ENCODE assay signal across 17 mouse cellular contexts in genomic region chr15:24648938-24649337, GRCm38 (mm10).
DNase-seq lines count a peak whose midpoint lies in the region; ATAC-seq and TF ChIP-seq lines count a peak whose summit lies in the region.
"Had no signal": no experiment of that assay in that cellular context is flagged by ENCODE, and none has a peak within 500 bp of the region (broad histone marks: within the 10 kb centered on the region; RNA-seq: fewer than 3 reads in every experiment).

No protein-coding gene starts in this region.

- intact Hi-C loops in left cerebral cortex, postnatal 36 days (cut with DNase I) = loop anchor here (2.0 kb wide), 1 partner anchor 766 kb away; no protein-coding TSS in a partner anchor

- H3K27ac ChIP-seq in cortical plate, adult 2 months (ENCODE audit: insufficient read depth, low read length) = no peak overlapping the region
- H3K27ac ChIP-seq: kidney, embryonic 15.5 days; limb, embryonic 10.5 days; liver, embryonic 12.5 days; lung, embryonic 15.5 days had no signal

- TF ChIP-seq POLR2A in cortical plate, adult 2 months (IDR thresholded peaks at IDR 0.05; ENCODE audit: extremely low read depth, insufficient read depth, low read length) = no peak

- no peak for DNase-seq in frontal cortex, postnatal 10 days (ENCODE audit: low spot score in 2 of 2)
- DNase-seq in left cerebral cortex, adult 11 months (ENCODE audit: low spot score) = peak; percentile 42
- DNase-seq in left cerebral cortex, postnatal 36 days (ENCODE audit: low spot score in 2 of 2) = no peak
- peak; percentile 15 for DNase-seq in retina, embryonic 14.5 days (ENCODE audit: low spot score)
- no peak for DNase-seq in thymus, postnatal 0 days (ENCODE audit: low spot score)
- DNase-seq in adrenal gland, adult (ENCODE audit: inconsistent age in 2 of 2, low spot score in 1 of 2) = no peak
- DNase-seq: adrenal gland, adult 2 months; cerebellum, adult 9-11 months; embryo, embryonic 11 days; heart, adult 18-20 months; thymus, adult 2 months had no signal

- ATAC-seq in frontal cortex, adult (ENCODE audit: low TSS enrichment) = peak; percentile 90
- ATAC-seq: liver, embryonic 12.5 days had no signal

- H3K4me3 ChIP-seq in cortical plate, adult 2 months (ENCODE audit: insufficient read depth, low read length) = no peak overlapping the region
- H3K4me3 ChIP-seq: kidney, embryonic 15.5 days; limb, embryonic 10.5 days; liver, embryonic 12.5 days; lung, embryonic 15.5 days had no signal

- no peaks in the 10 kb centered on the region for H3K4me1 ChIP-seq in cortical plate, adult 2 months (ENCODE audit: control insufficient read depth, insufficient read depth, low read length)
- H3K4me1 ChIP-seq: kidney, embryonic 15.5 days; limb, embryonic 10.5 days; liver, embryonic 12.5 days; lung, embryonic 15.5 days had no signal

- 0 out of 2 replicates have a peak, but pooled peaks have one; percentile 2 for TF ChIP-seq CTCF in cortical plate, adult 2 months (IDR thresholded peaks at IDR 0.05; ENCODE audit: extremely low read depth, insufficient read depth, low read length)

Comparison
In these comparisons a context has a peak if more than half of its experiments do, and no peak if none do; other contexts are left out.
1. DNase-seq: peak in left cerebral cortex, adult 11 months (single experiment) and retina, embryonic 14.5 days (single experiment); none in frontal cortex, postnatal 10 days (0 of 2), left cerebral cortex, postnatal 36 days (0 of 2), thymus, postnatal 0 days (single experiment) and adrenal gland, adult (0 of 2).